Mouse (Mus musculus) mesoderm, embryonic 11.5 days (tissue): ENCODE measurements around the gene 3100002H09Rik.

ENCODE experiments used
- DNase-seq: peaks from one replicate; pipeline ENCODE4 v3.0.0-alpha.2; 2012; ENCODE audit warnings: low read depth, low spot score

Gene 3100002H09Rik

GRCm38 (mm10) chr4:124615406-124615960, 4.9 kb upstream of the 3100002H09Rik start:
- DNase-seq: peak; percentile 45

- DNase-seq: peak; percentile 44
Observed at GRCm38 (mm10) chr4:124614189-124614588, 3.6 kb upstream of the 3100002H09Rik start.

GRCm38 (mm10) chr4:124611768-124612167, 1.2 kb upstream of the 3100002H09Rik start:
- DNase-seq: no peak

GRCm38 (mm10) chr4:124610066-124610465, 537 bp downstream of the 3100002H09Rik start:
- no peak for DNase-seq

GRCm38 (mm10) chr4:124607166-124607565, 3.4 kb downstream of the 3100002H09Rik start:
- no peak for DNase-seq

- DNase-seq: no peak
Observed at GRCm38 (mm10) chr4:124606180-124606579, 4.4 kb downstream of the 3100002H09Rik start.

GRCm38 (mm10) chr4:124605255-124605654, 5.3 kb downstream of the 3100002H09Rik start:
- no peak for DNase-seq

GRCm38 (mm10) chr4:124603712-124604111, 6.9 kb downstream of the 3100002H09Rik start:
- no peak for DNase-seq

GRCm38 (mm10) chr4:124595929-124596328, 14.7 kb downstream of the 3100002H09Rik start:
- DNase-seq: no peak

- no peak for DNase-seq
Observed at GRCm38 (mm10) chr4:124594933-124595332, 15.7 kb downstream of the 3100002H09Rik start.

- no peak for DNase-seq
Observed at GRCm38 (mm10) chr4:124593691-124594090, 16.9 kb downstream of the 3100002H09Rik start.

- no peak for DNase-seq
Observed at GRCm38 (mm10) chr4:124593210-124593609, 17.4 kb downstream of the 3100002H09Rik start.

- no peak for DNase-seq
Observed at GRCm38 (mm10) chr4:124592241-124592640, 18.4 kb downstream of the 3100002H09Rik start.

- DNase-seq: no peak
Observed at GRCm38 (mm10) chr4:124580695-124581094, 29.9 kb downstream of the 3100002H09Rik start.

GRCm38 (mm10) chr4:124575955-124576445, 34.6 kb downstream of the 3100002H09Rik start:
- DNase-seq: peak; percentile 33

- peak; percentile 22 for DNase-seq
Observed at GRCm38 (mm10) chr4:124575269-124575954, 35.2 kb downstream of the 3100002H09Rik start.

- DNase-seq: no peak
Observed at GRCm38 (mm10) chr4:124573586-124573985, 37.0 kb downstream of the 3100002H09Rik start.

- DNase-seq: no peak
Observed at GRCm38 (mm10) chr4:124570977-124571376, 39.6 kb downstream of the 3100002H09Rik start.

- no peak for DNase-seq
Observed at GRCm38 (mm10) chr4:124569661-124570060, 40.9 kb downstream of the 3100002H09Rik start.

- DNase-seq: no peak
Observed at GRCm38 (mm10) chr4:124563371-124563770, 47.2 kb downstream of the 3100002H09Rik start.

- DNase-seq: peak; percentile 52
Observed at GRCm38 (mm10) chr4:124562721-124563120, 47.9 kb downstream of the 3100002H09Rik start.
